Mouse (Mus musculus) heart, postnatal 0 days (tissue): ENCODE results near the gene Fiz1. TPM values are rescaled to one million over a fixed set of nuclear protein-coding genes. Genes with fewer than 3 reads are reported as not detected.
A peak's percentile ranks its signal among the peaks of the same experiment; 100 is the strongest.
"Not testable (repeated sequence)": the region's sequence is repeated elsewhere in the genome, so short reads cannot be mapped to it uniquely, and the experiment has no call there.

Source experiments
- ATAC-seq: fragments of 200-750 bp; cut with Nextera tagmentation; 2 replicates; pipeline ENCODE4 v1.8.0; 2017; ENCODE audit warnings: low read depth, moderate number of reproducible peaks, moderate library complexity; ENCODE audit not compliant: insufficient read depth
- DNase-seq: peaks from one replicate; pipeline ENCODE4 v3.0.0-alpha.2; 2016; ENCODE audit warnings: low spot score
- H3K27ac ChIP-seq: fragments of 300-500 bp; sonication (generic); 2 replicates; pipeline ENCODE4 v1.5.1; 2014; ENCODE audit warnings: low read depth, mild to moderate bottlenecking
- H3K27me3 ChIP-seq: fragments of 300-500 bp; sonication (generic); 2 replicates; pipeline ENCODE4 v1.6.1; 2014; ENCODE audit warnings: low read length, mixed read lengths; ENCODE audit not compliant: control insufficient read depth, insufficient read depth
- H3K36me3 ChIP-seq: fragments of 300-500 bp; sonication (generic); replicated peaks from 2 replicates; pipeline ENCODE4 v1.6.1; 2014; ENCODE audit warnings: low read length, mixed read lengths; ENCODE audit not compliant: control insufficient read depth, insufficient read depth
- H3K4me1 ChIP-seq: fragments of 300-500 bp; sonication (generic); 2 replicates; pipeline ENCODE4 v1.6.1; 2014; ENCODE audit warnings: antibody characterized with exemption; ENCODE audit not compliant: control insufficient read depth, insufficient read depth
- H3K4me2 ChIP-seq: fragments of 300-500 bp; sonication (generic); 2 replicates; pipeline ENCODE4 v1.6.1; 2014; ENCODE audit warnings: low read depth, mild to moderate bottlenecking, low read length, moderate library complexity
- H3K4me3 ChIP-seq: fragments of 300-500 bp; sonication (generic); 2 replicates; pipeline ENCODE4 v1.5.1; 2014; ENCODE audit warnings: low read depth, low read length
- H3K9ac ChIP-seq: fragments of 300-500 bp; sonication (generic); replicated peaks from 2 replicates; pipeline ENCODE4 v1.6.1; 2014; ENCODE audit warnings: low read depth, low read length, mixed read lengths
- H3K9me3 ChIP-seq: fragments of 300-500 bp; sonication (generic); replicated peaks from 2 replicates; pipeline ENCODE4 v1.6.1; 2016; ENCODE audit warnings: low read length; ENCODE audit not compliant: control insufficient read depth
- CTCF ChIP-seq: IDR thresholded peaks from 2 replicates; pipeline ENCODE4 v1.5.1; 2016; ENCODE audit warnings: antibody characterized with exemption, control low read depth, low read depth
- EP300 ChIP-seq: IDR thresholded peaks from 2 replicates; pipeline ENCODE4 v1.6.1; 2016; ENCODE audit warnings: antibody characterized with exemption, low read depth
- WGBS: fragments of 180-500 bp; shearing (Covaris S2); extraction: QIAGEN DNeasy Blood & Tissue Kit; methylation state at CpG from one replicate; pipeline ENCODE4 v1.1.7; 2014; 5-methylcytosine and 5-hydroxymethylcytosine counted together
- polyA plus RNA-seq: library from polyadenylated mRNA; unstranded; fragments of >200 nt; fragmentation: Nextera tagmentation; extraction: Ambion mirVana; gene quantifications from 2 replicates; pipeline ENCODE4 v1.2.1, GENCODE M21; 2015
- total RNA-seq: library from RNA; depleted of rRNA; stranded (reverse); fragments of >200 nt; gene quantifications from 2 replicates; pipeline ENCODE4 v1.2.3, GENCODE M21; 2014; ENCODE audit warnings: low replicate concordance

Fiz1 gene
- total and polyA plus RNA-seq, 2 experiments from 2014 or later: 14.4 to 37.2 TPM

- Histone ChIP-seq H3K4me1 (peaks cover 16% of the 10 kb centered on the region), H3K4me2 (peak within 1 kb of the TSS; percentile 70), H3K27ac (peak within 1 kb of the TSS; percentile 96), H3K9me3 (no peaks in the 10 kb centered on the region), H3K36me3 (peaks cover 25% of the 10 kb centered on the region), H3K4me3 (peak within 1 kb of the TSS; percentile 74), H3K9ac (peak within 1 kb of the TSS; percentile 78), H3K27me3 (no peaks in the 10 kb centered on the region)
- peak; percentile 79 for ATAC-seq
- DNase-seq: peak; percentile 95
- no peak for TF ChIP-seq EP300
- TF ChIP-seq CTCF: no peak
- WGBS: under 1% methylated on average over 73 of the region's 76 CpGs
These were observed 863 bp upstream of the Fiz1 start, which contains the start of gene Gm44973 for GRCm38 (mm10) chr7:5015118-5016001. Gm44973 (plus strand) TSS chr7:5015496.

DNA sequence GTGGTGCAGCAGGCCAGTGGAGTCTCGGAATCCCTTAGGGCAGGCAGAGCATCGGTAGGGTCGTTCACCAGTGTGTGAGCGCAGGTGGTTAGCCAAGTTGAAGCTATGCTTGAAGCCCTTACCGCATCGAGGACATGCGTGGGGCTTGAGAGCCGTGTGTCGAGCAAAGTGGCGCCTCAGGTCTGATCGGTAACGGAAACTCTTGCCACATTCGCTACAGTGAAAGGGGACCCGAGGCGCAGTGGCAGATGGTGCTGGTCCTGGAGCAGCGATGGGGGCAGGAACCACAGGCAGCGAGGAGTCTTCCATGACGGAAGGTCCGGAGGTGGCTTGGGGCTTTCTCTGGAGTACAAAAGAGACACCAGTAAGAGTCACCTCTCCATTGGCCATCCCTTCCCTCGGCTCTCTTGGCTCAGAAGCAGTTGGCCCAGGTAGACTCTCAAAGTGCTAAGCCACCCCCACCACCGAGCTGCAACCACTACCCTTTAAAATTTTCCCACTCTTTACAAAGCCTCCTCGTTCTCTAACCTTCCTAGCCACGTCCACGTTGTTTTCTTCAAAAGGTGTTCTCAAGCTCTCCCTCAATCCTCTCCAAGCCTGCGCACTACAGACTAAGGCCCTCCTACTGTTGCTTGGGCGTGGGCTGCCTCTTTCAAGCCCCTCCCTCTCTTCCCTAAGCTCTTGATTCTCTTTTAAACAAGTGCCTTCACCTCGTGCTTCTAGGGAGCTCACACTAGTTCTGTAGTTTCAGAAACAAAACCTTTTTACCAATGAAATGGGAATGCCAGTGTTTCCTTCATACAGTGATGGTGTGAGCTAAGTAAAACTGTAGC lies 1.6 kb downstream of the Fiz1 start:
- Histone ChIP-seq H3K4me2 (no peak overlapping the region), H3K4me3 (no peak overlapping the region), H3K27ac (no peak overlapping the region), H3K9me3 (no peaks in the 10 kb centered on the region), H3K9ac (no peak overlapping the region), H3K27me3 (no peaks in the 10 kb centered on the region), H3K36me3 (peaks cover 49% of the 10 kb centered on the region), H3K4me1 (peaks cover 11% of the 10 kb centered on the region)
- ATAC-seq (no peak), DNase-seq (no peak)
- WGBS: 89% methylated on average over 27 of the region's 27 CpGs
- TF ChIP-seq EP300 (no peak), CTCF (no peak)

DNA sequence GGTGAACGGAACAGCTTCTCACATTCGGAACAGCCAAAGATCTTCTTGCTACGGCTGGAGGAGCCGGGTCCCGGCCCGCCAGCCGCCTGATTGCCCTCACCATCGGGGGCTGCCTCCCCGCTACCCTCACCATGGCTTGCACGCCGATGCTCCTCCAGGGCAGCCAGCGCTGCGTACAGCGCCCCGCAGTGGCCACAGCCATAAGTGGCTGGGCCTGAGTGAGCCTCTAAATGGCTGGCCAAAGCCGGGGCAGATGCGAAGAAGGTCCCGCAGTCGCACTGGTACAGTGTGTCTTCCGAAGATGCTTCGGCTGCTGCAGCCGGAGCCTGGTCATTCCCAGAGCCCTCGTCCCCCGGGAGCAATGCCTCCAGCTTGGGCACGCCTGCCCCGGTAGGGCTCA lies 6.3 kb downstream of the Fiz1 start:
- Histone ChIP-seq H3K4me3 (no peak overlapping the region), H3K36me3 (peaks cover 65% of the 10 kb centered on the region), H3K27ac (no peak overlapping the region), H3K27me3 (no peaks in the 10 kb centered on the region), H3K4me2 (no peak overlapping the region), H3K9me3 (no peaks in the 10 kb centered on the region), H3K4me1 (no peaks in the 10 kb centered on the region), H3K9ac (no peak overlapping the region)
- ATAC-seq: no peak
- TF ChIP-seq CTCF: no peak
- TF ChIP-seq EP300: no peak
- DNase-seq: no peak
- WGBS: 97% methylated on average over 25 of the region's 26 CpGs

DNA sequence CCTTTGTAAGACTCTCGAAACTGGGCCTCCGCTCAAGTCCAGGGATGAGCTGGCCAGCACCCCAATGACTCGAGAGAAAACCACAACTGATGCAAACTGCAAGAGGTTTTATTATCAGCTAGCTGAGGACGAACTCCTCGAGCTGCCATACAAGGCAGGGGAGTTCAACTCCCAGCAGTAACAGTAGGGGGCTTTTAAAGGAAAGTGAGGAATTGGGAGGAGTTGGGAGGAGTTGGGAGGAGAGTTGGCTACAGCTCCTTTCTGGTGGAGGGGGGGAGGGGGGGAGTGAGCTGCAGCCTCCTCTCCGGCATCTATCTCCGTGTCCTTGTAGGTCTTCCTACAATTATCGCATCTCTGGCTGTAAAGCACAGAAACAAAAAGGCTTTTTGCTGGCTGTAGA lies 11.6 kb downstream of the Fiz1 start:
- H3K27me3 ChIP-seq, H3K4me3 ChIP-seq, H3K9ac ChIP-seq, H3K4me2 ChIP-seq, ATAC-seq, H3K9me3 ChIP-seq, H3K4me1 ChIP-seq, DNase-seq, H3K27ac ChIP-seq: not testable (repeated sequence)
- peaks cover 16% of the 10 kb centered on the region for H3K36me3 ChIP-seq
- WGBS: 57% methylated on average over 8 of the region's 8 CpGs

DNA sequence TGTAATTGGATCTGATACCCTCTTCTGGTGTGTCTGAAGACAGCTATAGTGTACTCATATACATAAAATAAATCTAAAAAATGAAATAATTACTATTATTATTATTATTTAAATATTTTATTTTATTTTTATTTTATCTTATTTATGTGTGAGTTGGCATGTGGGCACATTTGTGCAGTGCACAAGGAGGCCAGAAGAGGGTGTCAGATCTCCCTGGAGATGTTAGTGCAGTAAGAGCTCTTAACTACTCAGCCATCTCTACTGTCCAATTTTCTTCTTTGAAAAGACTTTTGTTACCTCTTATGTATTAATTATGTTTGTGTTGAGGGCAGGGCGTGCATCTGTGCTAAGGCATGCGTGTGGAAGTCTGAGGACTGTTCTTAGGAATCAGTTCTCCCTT lies 14.6 kb downstream of the Fiz1 start:
- H3K9me3 ChIP-seq: no peaks in the 10 kb centered on the region
- peaks cover 12% of the 10 kb centered on the region for H3K4me1 ChIP-seq
- DNase-seq (no peak), ATAC-seq (no peak)
- no peaks in the 10 kb centered on the region for H3K27me3 ChIP-seq
- 63% methylated on average over 2 of the region's 2 CpGs for WGBS
- TF ChIP-seq EP300: no peak
- 0 out of 2 replicates have a peak, but pooled peaks have one; percentile 24 for TF ChIP-seq CTCF
- H3K4me3 ChIP-seq: no peak overlapping the region
- no peak overlapping the region for H3K4me2 ChIP-seq
- H3K36me3 ChIP-seq: no peaks in the 10 kb centered on the region
- no peak overlapping the region for H3K9ac ChIP-seq
- H3K27ac ChIP-seq: no peak overlapping the region
